Mouse (Mus musculus) adrenal gland, adult 8-10 months (tissue): ENCODE measurements around the gene Grin3b. TPM values are rescaled to one million over a fixed set of nuclear protein-coding genes. Genes with fewer than 3 reads are reported as not detected.

ENCODE experiments used
- DNase-seq: peaks from one replicate; pipeline ENCODE4 v3.0.0; 2022
- total RNA-seq, 4 experiments: library from RNA; stranded (reverse); gene quantifications; 2 replicates each; pipeline ENCODE4 v1.2.4; 2022

Grin3b gene
- total RNA-seq, 4 experiments from 2014 or later, result 0.83 to 1.4 TPM; not detected in 2

DNA sequence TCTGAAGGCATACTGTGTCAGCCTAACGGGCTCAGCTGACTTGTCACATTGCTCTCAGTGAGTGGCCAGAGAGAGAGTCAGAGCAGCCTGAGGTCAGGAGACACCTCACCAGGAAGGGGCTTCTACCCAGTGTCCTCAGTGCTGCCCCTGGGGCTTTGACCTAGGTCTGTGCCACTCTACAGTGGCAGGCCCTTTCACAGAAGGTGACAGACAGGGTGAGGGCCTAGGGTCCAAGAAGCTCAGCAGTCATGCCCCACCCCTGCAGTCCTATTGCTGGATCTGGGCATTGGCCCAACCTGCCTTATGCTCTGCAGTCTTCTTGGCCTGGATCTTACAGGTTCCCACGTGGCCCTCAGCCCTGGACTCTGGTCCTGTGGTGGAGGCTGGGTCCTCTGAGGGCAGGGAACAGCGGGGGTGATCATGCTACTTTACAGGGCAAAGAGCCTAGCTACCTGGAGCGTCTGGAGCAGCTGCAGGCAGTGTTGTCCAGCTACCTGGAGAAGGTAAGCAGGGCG lies 3.6 kb upstream of the Grin3b start:
- DNase-seq, result no peak

DNA sequence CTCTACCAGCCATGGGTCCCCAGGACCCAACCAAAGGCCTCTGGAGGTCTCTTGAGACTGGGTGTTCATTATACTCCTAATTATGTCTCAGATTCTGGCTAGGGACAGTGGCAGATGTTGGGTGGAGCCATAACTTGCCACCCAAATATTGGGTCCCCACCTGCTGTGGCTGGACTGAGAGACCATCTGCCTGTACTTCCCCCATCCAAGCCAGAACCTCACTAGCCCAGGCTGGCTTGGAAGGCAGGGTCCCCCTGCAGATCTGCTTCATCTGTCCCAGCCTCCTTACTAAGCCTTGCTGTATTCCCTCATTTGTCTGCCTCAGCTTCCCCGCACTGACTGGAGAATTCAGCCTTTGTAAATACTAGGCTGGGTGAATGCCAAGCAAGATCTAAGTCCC lies 2.3 kb upstream of the Grin3b start:
- DNase-seq, result no peak

DNA sequence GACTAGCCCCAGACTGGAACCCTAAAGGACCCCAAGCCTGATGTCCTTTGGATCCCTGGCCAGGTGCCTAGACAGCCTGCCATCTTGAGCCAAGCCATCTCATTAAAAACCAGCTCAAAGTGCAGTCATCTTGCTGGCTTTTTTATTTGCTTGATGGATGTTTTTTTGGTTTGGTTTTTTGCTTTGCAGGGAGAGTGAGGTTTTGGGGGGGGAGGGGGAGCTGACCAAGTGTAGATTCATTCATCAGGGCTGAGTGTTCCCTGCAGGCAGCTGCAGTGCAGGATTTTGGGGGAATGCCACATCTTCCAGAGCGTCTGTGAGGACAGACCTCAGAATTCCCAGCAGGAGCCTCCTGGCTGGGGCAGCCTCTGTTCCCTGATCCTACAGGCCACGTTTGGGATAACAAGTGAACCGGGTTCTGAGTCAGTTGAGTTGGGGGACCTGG lies 1.4 kb upstream of the Grin3b start:
- no peak for DNase-seq

DNA sequence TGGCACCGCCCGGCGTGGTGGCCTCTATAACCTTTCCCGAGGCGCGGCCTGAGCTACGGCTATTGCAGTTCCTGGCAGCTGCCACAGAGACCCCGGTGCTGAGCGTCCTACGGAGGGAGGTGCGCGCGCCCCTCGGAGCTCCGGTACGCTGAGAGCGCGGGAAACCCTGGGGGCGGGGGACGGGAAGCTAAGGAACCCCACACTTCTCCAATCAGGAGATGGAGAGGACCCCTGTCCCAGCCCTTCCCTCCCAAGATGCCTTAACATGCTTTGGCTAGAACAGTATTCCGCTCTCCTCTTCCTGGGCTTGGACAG lies 625 bp downstream of the Grin3b start:
- DNase-seq, result no peak

DNA sequence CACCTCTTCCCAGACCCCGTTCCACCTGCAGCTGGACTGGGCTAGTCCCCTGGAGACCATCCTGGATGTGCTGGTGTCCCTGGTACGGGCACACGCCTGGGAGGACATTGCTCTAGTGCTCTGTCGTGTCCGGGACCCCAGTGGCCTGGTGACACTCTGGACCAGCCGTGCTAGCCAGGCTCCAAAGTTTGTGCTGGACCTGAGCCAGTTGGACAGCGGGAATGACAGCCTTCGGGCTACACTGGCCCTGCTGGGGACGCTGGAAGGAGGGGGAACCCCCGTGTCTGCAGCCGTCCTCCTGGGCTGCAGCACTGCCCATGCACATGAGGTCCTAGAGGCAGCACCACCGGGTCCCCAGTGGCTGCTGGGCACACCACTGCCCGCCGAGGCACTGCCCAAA lies 2.3 kb downstream of the Grin3b start:
- no peak for DNase-seq

DNA sequence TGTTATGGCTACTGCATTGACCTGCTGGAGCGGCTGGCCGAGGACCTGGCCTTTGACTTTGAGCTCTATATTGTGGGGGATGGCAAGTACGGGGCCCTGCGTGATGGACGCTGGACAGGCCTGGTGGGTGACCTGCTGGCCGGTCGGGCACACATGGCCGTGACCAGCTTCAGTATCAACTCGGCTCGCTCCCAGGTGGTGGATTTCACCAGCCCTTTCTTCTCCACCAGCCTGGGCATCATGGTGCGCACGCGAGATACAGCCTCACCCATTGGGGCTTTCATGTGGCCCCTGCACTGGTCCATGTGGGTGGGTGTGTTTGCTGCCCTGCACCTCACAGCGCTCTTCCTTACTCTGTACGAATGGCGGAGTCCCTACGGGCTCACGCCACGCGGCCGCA lies 3.6 kb downstream of the Grin3b start:
- DNase-seq, result no peak

DNA sequence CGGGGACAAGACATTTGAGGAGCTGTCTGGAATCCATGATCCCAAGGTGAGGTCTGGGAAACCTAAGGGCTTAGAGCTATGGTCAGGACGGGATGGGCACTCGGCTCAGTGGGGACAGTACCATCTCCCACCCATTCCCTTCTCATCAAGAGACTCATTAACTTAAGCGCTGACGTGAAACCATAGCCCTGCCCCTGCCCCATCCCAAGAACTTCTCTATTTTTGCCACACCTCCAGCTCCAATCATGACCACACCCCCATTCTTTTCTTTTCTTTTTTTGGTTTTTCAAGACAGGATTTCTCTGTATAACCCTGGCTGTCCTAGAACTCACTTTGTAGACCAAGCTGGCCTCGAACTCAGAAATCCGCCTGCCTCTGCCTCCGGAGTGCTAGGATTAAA lies 4.2 kb downstream of the Grin3b start:
- DNase-seq, result no peak

DNA sequence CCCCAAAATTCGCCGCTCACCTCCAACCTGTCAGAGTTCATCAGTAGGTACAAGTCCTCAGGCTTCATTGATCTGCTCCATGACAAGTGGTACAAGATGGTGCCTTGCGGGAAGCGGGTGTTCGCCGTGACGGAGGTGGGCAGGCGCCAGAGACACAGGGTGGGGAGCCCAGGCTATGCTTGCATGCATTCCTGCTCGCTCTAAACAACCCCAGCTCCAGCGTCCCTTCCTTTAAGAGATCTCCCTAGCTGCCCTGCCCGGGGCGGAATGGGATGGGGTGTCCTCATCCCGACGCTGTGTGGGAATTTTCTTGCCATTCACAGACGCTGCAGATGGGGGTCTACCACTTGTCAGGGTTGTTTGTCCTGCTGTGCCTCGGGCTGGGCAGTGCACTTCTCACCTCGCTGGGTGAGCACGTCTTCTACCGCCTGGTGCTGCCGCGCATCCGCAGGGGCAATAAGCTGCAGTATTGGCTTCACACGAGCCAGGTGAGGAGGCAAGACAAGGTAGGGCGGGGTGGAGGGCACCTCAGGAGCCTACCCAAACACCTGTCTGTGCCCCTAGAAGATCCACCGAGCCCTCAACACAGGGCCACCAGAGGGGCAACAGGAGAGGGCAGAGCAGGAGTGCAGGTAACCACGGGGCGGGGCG lies 5.7 kb downstream of the Grin3b start:
- no peak for DNase-seq

DNA sequence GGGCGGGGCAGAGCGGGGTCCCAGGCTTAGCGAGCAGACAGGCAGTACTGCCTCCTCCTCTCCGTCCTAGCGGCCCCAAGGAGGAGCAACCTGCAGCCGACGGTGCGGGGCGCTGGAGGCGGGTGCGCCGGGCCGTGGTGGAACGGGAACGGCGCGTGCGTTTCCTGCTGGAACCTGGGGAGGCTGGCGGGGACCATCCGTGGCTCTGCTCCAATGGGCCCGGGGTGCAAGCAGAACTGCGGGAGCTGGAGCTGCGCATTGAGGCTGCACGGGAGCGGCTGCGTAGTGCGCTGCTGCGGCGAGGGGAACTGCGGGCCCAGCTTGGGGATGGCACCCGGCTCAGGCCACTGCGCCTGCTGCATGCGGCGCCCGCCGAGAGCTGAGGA lies 6.2 kb downstream of the Grin3b start:
- DNase-seq, result no peak

DNA sequence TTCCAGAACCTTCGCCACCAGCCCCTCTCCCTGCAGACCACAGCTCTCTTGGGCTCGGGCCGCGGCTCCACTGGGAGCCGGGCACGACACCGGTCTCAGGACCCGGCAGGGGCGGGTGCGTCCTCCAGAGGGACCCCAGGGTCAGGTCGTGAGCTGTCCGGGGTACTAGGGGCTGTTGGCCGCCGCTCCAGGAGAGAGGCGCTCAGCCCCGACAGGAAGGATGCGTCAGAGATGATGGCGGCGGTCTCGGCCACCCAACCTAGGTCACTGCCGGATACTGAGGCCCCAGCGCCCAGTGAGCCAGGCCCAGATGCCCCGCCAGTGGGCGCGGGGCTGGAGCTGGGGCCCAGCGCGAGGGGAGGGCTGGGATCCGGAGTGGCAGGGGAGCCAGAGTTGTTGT lies 6.8 kb downstream of the Grin3b start:
- DNase-seq, result no peak

DNA sequence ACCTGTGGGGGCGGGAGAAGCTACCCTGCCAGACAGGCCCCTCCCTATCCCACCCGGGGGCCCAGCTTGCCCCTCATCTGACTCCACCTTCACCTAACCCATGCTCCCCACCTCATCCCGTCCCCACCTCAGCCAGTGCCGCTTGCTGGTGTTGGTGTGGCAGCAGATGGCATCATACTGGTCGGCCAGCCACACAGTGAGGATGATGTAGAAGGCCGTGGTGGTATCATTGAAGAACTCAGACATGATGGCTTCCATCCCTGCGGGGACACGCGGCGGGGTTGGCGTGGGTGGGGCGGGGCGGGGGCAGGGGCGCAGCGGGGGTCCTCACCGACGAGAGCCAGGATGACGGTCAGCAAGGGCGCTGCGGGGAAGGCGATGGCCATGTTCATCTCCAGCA lies 7.5 kb downstream of the Grin3b start:
- DNase-seq, result no peak

DNA sequence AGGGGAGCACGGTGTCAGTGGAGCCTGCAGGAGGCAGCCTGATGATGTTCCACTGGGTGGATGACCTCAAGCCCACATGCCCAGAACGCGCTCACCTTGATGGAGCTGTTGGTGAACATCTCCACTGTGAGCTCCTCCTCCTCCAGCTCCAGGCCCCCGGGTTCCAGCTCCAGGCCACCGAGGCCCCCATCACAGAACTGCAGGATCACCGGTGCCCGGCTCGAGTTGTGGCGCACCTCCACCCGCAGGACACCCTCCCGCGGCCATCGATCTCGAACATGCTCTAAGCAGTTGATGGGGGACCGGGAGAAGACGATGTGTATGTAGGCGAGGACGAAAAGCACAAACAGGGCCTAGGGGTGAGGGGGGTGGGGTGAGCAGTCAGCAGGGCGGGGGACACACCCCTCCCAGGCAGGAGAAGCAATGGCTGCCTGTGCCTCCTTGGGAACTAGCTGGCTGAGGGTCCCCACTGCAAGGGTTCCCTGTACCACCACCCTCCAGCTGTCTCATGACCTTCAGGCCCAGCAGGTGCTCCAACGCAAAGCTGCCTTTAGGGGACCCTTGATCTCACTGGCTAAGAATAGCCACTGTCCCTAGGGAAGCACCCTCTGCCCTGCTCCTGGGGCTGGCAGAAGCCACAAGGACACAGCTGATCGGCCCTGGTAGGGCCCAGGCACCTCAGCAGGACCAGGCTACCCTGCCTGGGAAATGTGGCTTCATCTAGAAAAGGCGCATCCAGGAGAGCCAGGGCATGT lies 9.1 kb downstream of the Grin3b start:
- DNase-seq, result no peak

DNA sequence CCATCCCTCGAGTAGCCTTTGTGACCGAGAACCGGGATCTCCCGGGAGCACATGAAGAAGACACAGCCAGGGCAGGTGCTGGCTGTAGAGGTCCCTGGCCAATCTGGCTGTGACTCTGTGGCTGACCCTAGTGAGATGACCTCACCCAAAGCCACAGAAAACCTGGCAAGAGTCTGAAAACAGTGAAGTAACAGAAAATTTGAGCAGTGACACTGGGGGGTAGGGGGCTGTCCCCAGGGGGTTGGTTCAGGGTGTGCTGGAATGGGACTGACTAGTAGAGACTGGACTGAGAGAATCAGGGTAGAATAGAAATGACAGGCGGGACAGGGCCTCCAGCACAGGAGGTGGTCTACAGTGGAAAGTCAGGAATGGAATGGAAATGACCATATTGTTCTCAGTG lies 12.7 kb downstream of the Grin3b start:
- DNase-seq, result no peak

DNA sequence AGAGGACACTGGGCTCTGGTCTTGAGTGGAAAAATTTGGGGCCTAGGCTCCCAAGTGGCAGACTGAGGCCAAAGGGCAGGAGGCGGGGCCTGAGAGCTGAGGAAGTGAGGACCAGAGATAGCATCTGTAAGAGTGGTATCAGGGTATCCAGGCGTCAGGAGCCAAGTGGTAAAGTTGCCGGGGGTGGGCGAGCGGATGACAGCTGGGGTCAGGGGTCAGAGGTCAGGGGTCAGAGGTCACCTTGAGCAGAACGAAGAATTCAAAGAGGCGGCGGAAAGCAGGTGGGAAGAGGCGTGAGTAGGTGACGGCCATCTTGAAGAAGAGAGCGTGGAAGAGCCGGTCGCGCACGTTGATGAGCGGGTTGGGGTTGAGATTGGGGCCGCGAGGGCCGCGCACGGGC lies 13.2 kb downstream of the Grin3b start:
- peak; percentile 77 for DNase-seq

DNA sequence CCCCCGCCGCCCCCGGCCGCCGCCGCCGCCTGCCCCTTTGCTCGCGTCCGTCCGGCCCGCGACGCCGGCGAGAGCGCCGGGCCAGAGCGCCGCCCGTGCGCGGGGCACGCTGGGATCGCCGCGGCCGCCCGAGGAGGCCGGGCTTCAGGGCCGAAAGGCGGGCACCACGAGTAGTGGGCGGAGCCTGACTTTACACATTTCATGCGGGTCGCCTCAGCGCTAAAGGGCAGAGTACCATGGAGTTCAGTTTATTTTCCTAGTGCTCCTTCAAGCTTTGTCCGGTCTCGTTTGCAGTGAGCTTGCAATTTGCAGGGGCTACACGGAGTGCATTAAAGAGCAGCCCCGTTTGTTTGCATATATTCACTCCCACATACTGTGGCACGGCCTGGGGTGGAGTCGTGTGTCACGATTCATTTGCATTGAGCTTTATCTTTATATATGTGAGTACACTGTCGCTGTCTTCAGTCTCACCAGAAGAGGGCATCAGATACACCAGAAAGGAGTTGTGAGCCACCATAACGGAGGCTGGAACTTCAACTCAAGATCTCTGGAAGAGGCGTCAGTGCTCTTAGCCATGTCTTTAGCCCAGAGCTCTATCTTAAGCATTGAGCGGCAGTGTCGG lies 13.8 kb downstream of the Grin3b start, which contains the start of gene Tmem259:
Gene Tmem259, minus strand, starts transcription at position 136 of the 622 bp plus-strand sequence.
- DNase-seq, result peak; percentile 80

DNA sequence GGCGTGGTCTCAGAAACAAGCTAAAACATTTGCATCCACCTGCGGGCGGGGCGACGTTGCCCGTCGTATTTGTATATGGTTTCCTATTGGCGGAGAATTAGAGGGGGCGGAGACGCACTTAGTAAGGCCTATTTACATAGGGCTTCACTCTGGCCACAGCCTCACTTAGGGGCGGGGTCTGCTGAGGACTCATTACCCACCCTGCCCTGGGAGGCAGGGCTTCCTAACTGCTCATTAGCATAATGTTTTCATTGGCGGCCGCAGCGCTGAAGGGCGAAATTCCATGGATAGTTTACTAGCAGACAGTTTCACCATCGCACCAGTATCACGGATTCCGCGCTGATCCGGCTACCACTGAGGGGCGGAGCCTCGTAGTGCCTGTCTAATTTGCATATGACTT lies 14.4 kb downstream of the Grin3b start:
- DNase-seq, result peak; percentile 98

DNA sequence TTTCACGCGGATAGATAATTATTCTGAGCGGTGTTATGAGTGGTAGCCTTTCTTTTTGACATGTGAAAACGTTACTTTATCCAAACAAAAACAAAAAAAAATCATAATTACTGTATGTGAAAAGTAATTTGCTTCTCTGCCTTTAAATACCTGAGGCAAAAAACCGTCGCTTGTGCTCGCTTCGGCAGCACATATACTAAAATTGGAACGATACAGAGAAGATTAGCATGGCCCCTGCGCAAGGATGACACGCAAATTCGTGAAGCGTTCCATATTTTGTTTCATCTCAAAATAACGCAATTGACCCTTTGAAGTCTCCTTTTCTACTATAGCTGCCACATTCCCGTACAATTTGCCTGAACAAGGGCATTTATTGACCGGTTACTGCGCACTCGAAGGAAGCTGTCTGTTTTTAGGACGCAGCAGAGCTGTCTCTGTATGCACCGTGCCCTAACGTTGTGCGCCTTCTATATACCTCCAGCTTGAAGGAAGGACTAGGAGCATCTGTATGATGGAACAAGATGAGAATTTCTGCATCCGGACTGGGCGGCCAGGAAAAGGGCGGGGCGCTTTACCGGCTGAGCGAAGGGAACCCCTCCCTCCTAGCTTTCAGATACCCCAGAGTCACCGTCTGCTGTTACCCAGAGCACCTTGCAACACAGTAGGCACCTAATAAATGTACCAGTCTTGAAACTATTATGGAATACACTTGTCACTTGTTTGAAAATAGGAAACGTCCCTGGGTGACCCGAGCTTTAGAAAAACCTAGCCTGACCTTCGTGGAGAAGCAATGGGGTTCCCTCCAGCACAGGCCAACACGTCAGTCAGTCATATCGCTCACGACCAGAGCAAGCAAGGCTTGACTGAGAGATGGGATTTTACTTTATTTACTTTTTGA lies 15.1 kb downstream of the Grin3b start:
- DNase-seq, result no peak

DNA sequence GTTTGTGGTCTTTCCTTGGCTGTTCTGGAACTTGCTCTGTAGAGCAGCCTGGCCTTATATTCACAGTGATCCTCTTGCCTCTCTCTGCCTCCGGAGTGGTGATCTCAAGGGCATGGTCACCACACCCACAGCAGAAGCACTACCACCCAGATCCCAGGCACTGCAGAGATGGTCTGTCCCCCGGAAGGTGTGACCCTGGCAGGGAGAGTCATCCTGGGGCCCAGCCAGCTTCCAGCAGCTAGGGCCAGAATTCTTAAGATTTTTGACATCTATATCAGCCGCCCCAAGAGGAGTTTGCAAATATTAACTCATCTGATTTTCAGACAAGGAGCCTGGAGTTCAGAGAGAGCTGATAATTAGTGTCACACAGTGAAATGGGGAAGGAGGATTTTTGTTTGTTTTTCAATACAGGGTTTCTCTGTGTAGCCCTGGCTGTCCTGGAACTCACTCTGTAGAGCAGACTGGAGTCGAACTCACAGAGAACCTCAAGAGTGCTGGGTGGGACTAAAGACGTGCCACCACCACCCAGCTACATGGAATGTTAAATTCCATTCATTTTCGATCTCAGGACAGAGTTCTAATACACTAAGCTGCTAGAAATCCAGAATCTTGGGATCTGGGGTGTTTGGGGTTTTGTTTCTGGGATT lies 15.8 kb downstream of the Grin3b start:
- DNase-seq, result peak; percentile 75

DNA sequence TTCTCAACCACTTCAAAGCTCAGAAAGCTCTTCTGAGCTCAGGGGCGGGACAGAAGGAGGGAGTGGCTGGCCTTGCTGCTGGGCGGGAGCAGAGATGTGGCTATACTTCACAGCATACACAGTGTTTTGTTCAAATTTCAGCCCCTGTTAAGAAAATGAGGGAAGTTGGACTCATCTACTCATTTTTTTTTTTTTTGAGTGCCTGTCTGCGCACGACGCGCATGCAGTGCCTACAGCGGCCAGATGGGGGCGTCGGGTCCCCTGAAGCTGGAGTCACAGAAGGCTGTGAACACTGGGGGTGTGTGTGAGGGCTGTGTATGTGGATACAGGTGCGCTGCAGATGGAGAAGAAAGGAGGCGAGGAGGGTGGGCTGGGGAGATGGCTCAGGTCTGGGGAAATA lies 16.4 kb downstream of the Grin3b start:
- peak; percentile 73 for DNase-seq

DNA sequence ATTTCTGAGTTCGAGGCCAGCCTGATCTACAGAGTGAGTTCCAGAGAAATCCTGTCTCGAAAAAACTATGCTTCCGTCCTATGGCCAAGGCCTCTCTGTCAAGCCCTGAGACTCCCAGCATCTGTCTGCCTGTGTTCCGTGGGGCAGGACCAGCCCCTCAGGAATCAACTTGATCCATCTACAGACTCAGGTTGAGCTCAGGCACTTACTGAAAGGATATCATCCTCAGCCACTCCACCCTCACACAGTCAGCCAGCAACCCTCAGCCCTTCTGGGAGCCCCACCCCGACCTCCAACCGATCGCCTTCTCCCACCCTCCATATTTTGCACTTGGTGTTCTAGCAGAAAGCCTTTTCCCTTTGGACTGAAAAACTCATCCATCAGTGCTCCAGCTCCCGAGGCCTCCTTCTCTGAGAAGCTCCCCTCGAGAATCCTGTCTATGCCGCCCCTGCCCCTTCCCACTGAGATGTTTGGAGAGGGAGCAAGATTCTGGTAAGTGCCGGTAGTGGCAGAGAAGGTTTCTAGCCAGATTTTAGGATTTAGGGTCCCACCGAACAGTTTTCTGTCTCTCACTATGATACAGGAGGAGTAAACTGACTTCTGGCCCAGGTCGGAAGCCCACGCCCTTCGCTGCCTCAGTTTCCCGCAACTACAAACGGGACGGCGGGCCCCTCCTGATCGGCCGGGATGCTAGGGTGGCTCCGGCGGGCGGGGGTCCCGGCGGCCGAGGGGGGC lies 17.4 kb downstream of the Grin3b start:
- DNase-seq, result no peak

DNA sequence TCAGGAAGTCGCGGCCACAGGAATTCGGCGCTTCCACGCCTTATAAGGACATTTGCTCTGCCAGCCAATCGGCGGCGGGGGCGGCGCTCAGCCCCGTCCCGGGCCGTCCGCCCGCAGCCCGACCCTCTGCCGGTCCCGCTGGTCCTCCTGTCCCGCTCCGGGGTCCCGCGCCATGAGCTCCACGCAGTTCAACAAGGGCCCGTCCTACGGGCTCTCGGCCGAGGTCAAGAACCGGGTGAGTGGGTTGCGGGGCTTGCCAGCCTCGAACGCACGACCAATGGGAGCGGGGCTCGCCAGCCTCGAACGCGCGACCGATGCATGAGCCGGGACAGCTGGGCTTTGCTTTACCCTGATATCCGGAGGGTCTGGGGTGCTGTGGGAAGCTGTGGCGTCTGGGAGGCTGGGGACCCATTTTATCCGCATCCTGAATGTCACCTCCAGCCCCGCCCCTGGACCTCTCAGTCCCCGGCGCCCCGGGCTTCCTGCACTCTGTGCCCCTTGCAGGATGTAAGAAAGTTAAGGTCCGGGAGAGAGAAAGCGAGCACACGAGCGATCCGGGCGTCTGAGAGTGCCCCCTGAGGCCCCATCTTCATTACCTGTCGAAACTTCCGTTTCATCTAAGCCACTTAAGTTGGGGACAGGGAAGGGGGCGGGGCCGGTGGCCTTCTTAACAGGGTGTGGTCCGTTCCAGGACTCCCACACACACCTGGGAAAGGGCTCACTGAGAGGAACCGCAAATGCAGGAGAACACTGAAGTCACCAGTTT lies 18.2 kb downstream of the Grin3b start, which contains the start of gene Cnn2:
Gene Cnn2, plus strand, starts transcription at position 79 of the 766 bp plus-strand sequence.
- DNase-seq, result no peak
